Mouse (Mus musculus) embryonic facial prominence, embryonic 11.5 days (tissue): ENCODE results near the gene Gm281. TPM values are rescaled to one million over a fixed set of nuclear protein-coding genes. Genes with fewer than 3 reads are reported as not detected.
A peak's percentile ranks its signal among the peaks of the same experiment; 100 is the strongest.

ENCODE experiments used
- ATAC-seq: fragments of 200-750 bp; cut with Nextera tagmentation; replicated peaks from 2 replicates; pipeline ENCODE4 v1.8.0; 2017; ENCODE audit warnings: low read depth; ENCODE audit not compliant: insufficient number of reproducible peaks, low FRiP score, low TSS enrichment
- DNase-seq: peaks from one replicate; pipeline ENCODE4 v3.0.0-alpha.2; 2015; ENCODE audit warnings: low spot score
- H3K27ac ChIP-seq: fragments of 300-500 bp; sonication (generic); replicated peaks from 2 replicates; pipeline ENCODE4 v1.5.1; 2014; ENCODE audit warnings: mild to moderate bottlenecking, low read depth, low read length, control low read depth
- H3K27me3 ChIP-seq: fragments of 300-500 bp; sonication (generic); 2 replicates; pipeline ENCODE4 v1.6.1; 2014; ENCODE audit warnings: mild to moderate bottlenecking, low read length, moderate library complexity, mixed read lengths; ENCODE audit not compliant: control insufficient read depth, insufficient read depth
- H3K36me3 ChIP-seq: fragments of 300-500 bp; sonication (generic); replicated peaks from 2 replicates; pipeline ENCODE4 v1.6.1; 2014; ENCODE audit warnings: low read depth, mild to moderate bottlenecking, low read length, moderate library complexity, mixed read lengths; ENCODE audit not compliant: control insufficient read depth, insufficient read depth
- H3K4me1 ChIP-seq: fragments of 300-500 bp; sonication (generic); 2 replicates; pipeline ENCODE4 v1.6.1; 2014; ENCODE audit warnings: low read length, mixed read lengths; ENCODE audit not compliant: control insufficient read depth, insufficient read depth
- H3K4me2 ChIP-seq: fragments of 300-500 bp; sonication (generic); 2 replicates; pipeline ENCODE4 v1.6.1; 2014; ENCODE audit warnings: low read depth, mild to moderate bottlenecking, control low read depth, low read length, moderate library complexity
- H3K4me3 ChIP-seq: fragments of 300-500 bp; sonication (generic); 2 replicates; pipeline ENCODE4 v1.5.1; 2014; ENCODE audit warnings: low read depth, low read length, control low read depth
- H3K9ac ChIP-seq: fragments of 300-500 bp; sonication (generic); replicated peaks from 2 replicates; pipeline ENCODE4 v1.6.1; 2014; ENCODE audit warnings: mild to moderate bottlenecking, control low read depth, low read length
- H3K9me3 ChIP-seq: fragments of 300-500 bp; sonication (generic); replicated peaks from 2 replicates; pipeline ENCODE4 v1.6.1; 2016; ENCODE audit warnings: mild to moderate bottlenecking, low read length, inconsistent platforms, mixed read lengths; ENCODE audit not compliant: control insufficient read depth
- WGBS: fragments of 180-500 bp; shearing (Covaris S2); extraction: QIAGEN DNeasy Blood & Tissue Kit; methylation state at CpG from one replicate; pipeline ENCODE4 v1.1.7; 2014; 5-methylcytosine and 5-hydroxymethylcytosine counted together
- polyA plus RNA-seq: library from polyadenylated mRNA; unstranded; fragments of >200 nt; fragmentation: Nextera tagmentation; extraction: Ambion mirVana; gene quantifications from 2 replicates; pipeline ENCODE4 v1.2.1, GENCODE M21; 2014

The Gm281 gene
- polyA plus RNA-seq, 1 experiment from 2014 or later: not detected

DNA sequence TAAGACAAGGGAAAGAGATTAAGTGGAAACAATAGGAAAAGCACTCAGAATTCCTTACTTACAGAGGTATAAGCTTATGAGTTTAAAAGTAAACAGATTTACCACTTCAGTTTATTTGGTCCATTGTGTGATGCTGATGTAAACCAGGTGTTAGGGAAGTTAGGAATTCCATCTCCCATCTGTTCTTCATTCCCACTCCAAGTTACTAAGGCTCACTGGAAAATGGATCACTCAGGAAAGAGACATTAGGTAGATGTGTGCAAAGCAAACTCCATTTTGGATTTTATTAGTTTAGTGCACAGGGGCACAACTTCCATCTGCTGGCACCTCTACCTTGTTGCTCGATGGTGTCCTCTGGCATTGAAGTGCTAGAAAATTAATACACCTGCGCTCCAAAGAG is 4.1 kb downstream of the Gm281 start:
- no peaks in the 10 kb centered on the region for H3K27me3 ChIP-seq
- H3K27ac ChIP-seq: no peak overlapping the region
- 70% methylated on average over 2 of the region's 2 CpGs for WGBS
- no peak for ATAC-seq
- H3K4me2 ChIP-seq: no peak overlapping the region
- peak; percentile 71 for DNase-seq
- H3K9ac ChIP-seq: no peak overlapping the region
- no peaks in the 10 kb centered on the region for H3K4me1 ChIP-seq
- no peaks in the 10 kb centered on the region for H3K9me3 ChIP-seq
- no peaks in the 10 kb centered on the region for H3K36me3 ChIP-seq
- H3K4me3 ChIP-seq: no peak overlapping the region

DNA sequence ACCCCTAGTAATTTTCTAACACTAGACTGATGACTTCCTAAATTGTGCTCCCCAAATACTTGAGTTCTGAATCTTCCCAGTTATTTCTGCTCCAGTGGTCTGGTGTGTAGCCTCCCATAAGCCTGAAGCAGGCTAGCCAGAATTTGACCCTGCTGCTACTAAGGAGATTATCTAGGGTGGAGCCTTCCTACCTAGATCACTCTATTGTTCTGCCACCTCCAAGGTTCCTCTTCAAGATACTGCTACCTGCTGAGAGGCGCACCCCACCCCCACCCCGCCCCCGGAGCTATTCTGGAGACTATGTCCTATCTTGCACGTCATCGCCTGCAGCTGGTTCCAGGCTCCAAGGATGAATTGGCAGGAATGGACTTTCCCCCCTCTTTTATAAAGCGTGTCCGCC is 7.1 kb downstream of the Gm281 start:
- H3K9me3 ChIP-seq: no peaks in the 10 kb centered on the region
- H3K36me3 ChIP-seq: no peaks in the 10 kb centered on the region
- H3K27me3 ChIP-seq: no peaks in the 10 kb centered on the region
- DNase-seq (no peak), ATAC-seq (no peak)
- H3K27ac ChIP-seq: no peak overlapping the region
- H3K4me3 ChIP-seq: no peak overlapping the region
- 87% methylated on average over 7 of the region's 7 CpGs for WGBS
- no peak overlapping the region for H3K9ac ChIP-seq
- no peak overlapping the region for H3K4me2 ChIP-seq
- H3K4me1 ChIP-seq: no peaks in the 10 kb centered on the region

GRCm38 (mm10) chr14:13906461-13906860 is 7.8 kb downstream of the Gm281 start:
- Histone ChIP-seq H3K4me1 (no peaks in the 10 kb centered on the region), H3K27me3 (no peaks in the 10 kb centered on the region), H3K4me3 (no peak overlapping the region), H3K27ac (no peak overlapping the region), H3K9ac (no peak overlapping the region), H3K36me3 (no peaks in the 10 kb centered on the region), H3K9me3 (no peaks in the 10 kb centered on the region), H3K4me2 (no peak overlapping the region)
- WGBS: 89% methylated on average over 1 of the region's 1 CpGs
- ATAC-seq (no peak), DNase-seq (no peak)

GRCm38 (mm10) chr14:13901611-13902067 is 12.6 kb downstream of the Gm281 start:
- WGBS: under 1% methylated on average over 22 of the region's 22 CpGs
- peak; percentile 87 for DNase-seq
- H3K27ac ChIP-seq: no peak overlapping the region
- H3K4me3 ChIP-seq: peak overlapping the region; percentile 46
- H3K36me3 ChIP-seq: no peaks in the 10 kb centered on the region
- ATAC-seq: peak; percentile 67; the same call in 1 of the 2 replicates
- no peaks in the 10 kb centered on the region for H3K9me3 ChIP-seq
- no peaks in the 10 kb centered on the region for H3K4me1 ChIP-seq
- H3K27me3 ChIP-seq: no peaks in the 10 kb centered on the region
- H3K9ac ChIP-seq: peak overlapping the region; percentile 73
- H3K4me2 ChIP-seq: peak overlapping the region; percentile 83

DNA sequence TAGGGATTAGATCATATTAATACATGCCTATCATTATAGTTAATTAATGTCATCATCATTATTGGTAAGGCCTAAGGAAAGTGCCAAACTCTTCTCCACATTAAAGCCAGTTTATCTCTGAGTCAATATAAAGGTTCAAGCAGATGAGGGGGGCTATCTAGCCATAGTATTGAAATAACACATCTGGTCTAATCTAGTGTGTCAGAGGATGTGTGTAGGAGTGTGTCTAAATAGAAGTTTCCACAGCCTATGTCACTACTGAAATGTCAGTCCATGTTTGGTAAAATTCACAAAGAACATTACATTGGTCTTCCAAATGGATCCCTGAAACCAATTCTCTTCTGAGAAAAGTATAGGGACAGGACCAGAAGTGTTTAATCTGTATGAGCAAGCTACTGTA is 19.1 kb downstream of the Gm281 start:
- no peak overlapping the region for H3K4me2 ChIP-seq
- no peaks in the 10 kb centered on the region for H3K9me3 ChIP-seq
- H3K27me3 ChIP-seq: no peaks in the 10 kb centered on the region
- H3K4me1 ChIP-seq: no peaks in the 10 kb centered on the region
- H3K36me3 ChIP-seq: no peaks in the 10 kb centered on the region
- no peak overlapping the region for H3K27ac ChIP-seq
- no peak for DNase-seq
- no peak for ATAC-seq
- H3K9ac ChIP-seq: no peak overlapping the region
- H3K4me3 ChIP-seq: no peak overlapping the region

- DNase-seq (no peak), ATAC-seq (no peak)
- Histone ChIP-seq H3K4me2 (no peak overlapping the region), H3K4me1 (no peaks in the 10 kb centered on the region), H3K9ac (no peak overlapping the region), H3K27me3 (no peaks in the 10 kb centered on the region), H3K9me3 (no peaks in the 10 kb centered on the region), H3K4me3 (no peak overlapping the region), H3K27ac (no peak overlapping the region), H3K36me3 (no peaks in the 10 kb centered on the region)
- WGBS: 77% methylated on average over 3 of the region's 3 CpGs
Measured at GRCm38 (mm10) chr14:13893748-13894147, 20.5 kb downstream of the Gm281 start.

GRCm38 (mm10) chr14:13861416-13861815 is 52.9 kb downstream of the Gm281 start:
- no peak for ATAC-seq
- Histone ChIP-seq H3K4me1 (no peaks in the 10 kb centered on the region), H3K9me3 (no peaks in the 10 kb centered on the region), H3K9ac (no peak overlapping the region), H3K4me2 (no peak overlapping the region), H3K36me3 (no peaks in the 10 kb centered on the region), H3K27me3 (no peaks in the 10 kb centered on the region), H3K4me3 (no peak overlapping the region), H3K27ac (no peak overlapping the region)
- no peak for DNase-seq

DNA sequence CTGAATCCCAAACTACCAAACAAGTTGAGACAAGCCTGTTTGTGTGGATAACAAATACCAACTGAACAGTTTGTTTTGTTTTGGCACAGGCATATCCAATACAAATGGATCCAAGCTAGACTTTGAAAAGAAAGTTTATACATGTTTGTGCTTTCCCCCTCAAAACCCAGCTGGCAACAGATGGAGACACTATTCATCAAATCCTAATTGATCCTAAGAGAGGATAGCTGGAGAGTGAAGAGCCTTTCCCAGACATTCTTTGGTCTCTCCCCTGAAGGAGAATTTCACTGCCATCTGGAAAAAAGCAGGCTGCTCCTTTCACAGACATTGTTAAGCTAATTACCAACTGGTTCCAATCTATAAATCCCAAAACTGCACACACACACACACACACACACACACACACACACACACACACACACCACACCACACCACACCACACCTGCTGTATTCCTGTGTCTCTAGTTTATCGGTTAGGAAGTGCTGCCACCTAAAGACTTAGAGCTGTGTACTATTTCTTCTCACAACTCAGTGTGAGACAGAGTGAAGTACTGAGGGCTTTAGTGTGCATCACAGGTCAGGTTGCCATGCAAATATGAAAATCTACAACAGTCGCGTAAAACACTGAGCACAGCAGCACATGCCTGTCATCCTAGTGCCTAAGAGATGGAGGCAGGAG is 101.3 kb downstream of the Gm281 start:
- no peak for ATAC-seq

More for the DNA sequence above, 101.3 kb downstream of the Gm281 start:
- no peaks in the 10 kb centered on the region for H3K9me3 ChIP-seq
- no peak overlapping the region for H3K9ac ChIP-seq
- H3K4me3 ChIP-seq: no peak overlapping the region
- no peaks in the 10 kb centered on the region for H3K4me1 ChIP-seq
- no peak overlapping the region for H3K27ac ChIP-seq
- H3K4me2 ChIP-seq: no peak overlapping the region
- H3K36me3 ChIP-seq: no peaks in the 10 kb centered on the region
- 82% methylated on average over 3 of the region's 3 CpGs for WGBS
- H3K27me3 ChIP-seq: no peaks in the 10 kb centered on the region
- no peak for DNase-seq
